Mouse (Mus musculus) myocyte (in vitro differentiated cells): ENCODE measurements at regions not wholly inside any gene's neighbourhood (a gene's known extent, or its start where the extent isn't known, plus 50 kb on each side); places are given as distances from the start of the nearest gene placed in this dataset.

Experiments
- CEBPB ChIP-seq: IDR thresholded peaks from 2 replicates; pipeline ENCODE4 v1.6.1; 2011; ENCODE audit warnings: mild to moderate bottlenecking, moderate library complexity; ENCODE audit not compliant: poor library complexity, insufficient read depth, severe bottlenecking
- E2F4 ChIP-seq: IDR thresholded peaks from one replicate; pipeline ENCODE4 v1.6.1; 2011; ENCODE audit warnings: mild to moderate bottlenecking, control low read depth, moderate library complexity; ENCODE audit not compliant: insufficient read depth
- MAX ChIP-seq: IDR thresholded peaks from one replicate; pipeline ENCODE4 v1.6.1; 2011; ENCODE audit warnings: low read depth, mild to moderate bottlenecking, control low read depth
- MYOD1 ChIP-seq, 3 experiments: IDR thresholded peaks; one replicate each; pipeline ENCODE4 v1.6.1; 2011; ENCODE audit warnings: control low read depth in 2 of 3, low read depth in 2 of 3, mild to moderate bottlenecking in 2 of 3, moderate library complexity in 1 of 3; ENCODE audit not compliant: insufficient read length in 2 of 3, control insufficient read depth in 1 of 3
- MYOG ChIP-seq, 3 experiments: IDR thresholded peaks; one replicate each; pipeline ENCODE4 v1.6.1; 2011; ENCODE audit warnings: control low read depth in 2 of 3, low read depth in 2 of 3, mild to moderate bottlenecking in 2 of 3; ENCODE audit not compliant: insufficient read length in 2 of 3, control insufficient read depth in 1 of 3, insufficient read depth in 1 of 3
- POLR2A ChIP-seq: IDR thresholded peaks from one replicate; pipeline ENCODE4 v1.6.1; 2011; ENCODE audit warnings: low read depth, mild to moderate bottlenecking, control low read depth, moderate library complexity; ENCODE audit not compliant: insufficient read length
- POLR2AphosphoS2 ChIP-seq: IDR thresholded peaks from one replicate; pipeline ENCODE4 v1.6.1; 2011; ENCODE audit warnings: low read depth, control low read depth; ENCODE audit not compliant: insufficient read length
- REST ChIP-seq: IDR thresholded peaks from one replicate; pipeline ENCODE4 v1.6.1; 2011; ENCODE audit warnings: mild to moderate bottlenecking, control low read depth, moderate library complexity; ENCODE audit not compliant: insufficient read depth, insufficient read length
- SRF ChIP-seq: IDR thresholded peaks from one replicate; pipeline ENCODE4 v1.6.1; 2011; ENCODE audit warnings: low read depth; ENCODE audit not compliant: control insufficient read depth, insufficient read length
- TCF12 ChIP-seq: IDR thresholded peaks from one replicate; pipeline ENCODE4 v1.6.1; 2011; ENCODE audit warnings: mild to moderate bottlenecking, control low read depth; ENCODE audit not compliant: poor library complexity, insufficient read depth, severe bottlenecking
- TCF3 ChIP-seq: IDR thresholded peaks from one replicate; pipeline ENCODE4 v1.6.1; 2011; ENCODE audit warnings: low read depth, control low read depth; ENCODE audit not compliant: insufficient read length
- USF1 ChIP-seq: IDR thresholded peaks from one replicate; pipeline ENCODE4 v1.6.1; 2011; ENCODE audit warnings: low read depth, mild to moderate bottlenecking, control low read depth, moderate library complexity

DNA sequence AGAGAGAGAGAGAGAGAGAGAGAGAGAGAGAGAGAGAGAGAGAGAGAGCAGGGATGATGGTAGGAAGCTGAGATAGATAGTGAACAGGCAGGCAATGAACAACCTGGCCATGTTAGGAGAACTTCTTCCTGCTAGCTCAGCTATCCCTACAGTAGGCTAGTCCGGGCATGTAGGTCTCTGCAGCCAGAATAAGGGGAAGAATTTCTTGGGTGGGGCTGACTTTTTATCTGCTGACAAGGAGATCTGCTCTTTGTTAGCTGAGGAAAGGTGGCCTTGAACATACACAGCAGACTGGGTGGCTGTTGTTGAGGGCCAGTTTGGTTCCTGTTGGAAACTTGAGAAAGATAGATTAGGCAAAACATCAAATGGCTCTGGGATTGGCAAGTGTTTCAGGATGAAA lies 254.9 kb upstream of the Rnaseh2b start:
- TF ChIP-seq E2F4, result no peak
- no peak for TF ChIP-seq POLR2A
- no peak for TF ChIP-seq CEBPB
- no peak for TF ChIP-seq MAX
- no peak for TF ChIP-seq POLR2AphosphoS2
- no peak for TF ChIP-seq TCF12
- TF ChIP-seq USF1, result no peak
- TF ChIP-seq SRF, result no peak
- TF ChIP-seq MYOG (IDR thresholded peaks at IDR 0.05; ENCODE audit: control insufficient read depth in 1 of 3, insufficient read depth in 1 of 3, insufficient read length in 2 of 3, low read depth in 2 of 3), result no peak
- TF ChIP-seq MYOD1 (IDR thresholded peaks at IDR 0.05; ENCODE audit: control insufficient read depth in 1 of 3, insufficient read length in 2 of 3, low read depth in 2 of 3), result no peak
- TF ChIP-seq TCF3, result no peak
- TF ChIP-seq REST, result no peak
